Mouse (Mus musculus): ENCODE measurements around the gene Map3k9. TPM values are rescaled to one million over a fixed set of nuclear protein-coding genes. Genes with fewer than 3 reads are reported as not detected.

Map3k9 gene
- total RNA-seq (2021) = under 1 TPM; 0.14 to 0.29 TPM
- long read RNA-seq, experiment 1 = 0 reads
- long read RNA-seq, experiment 2 = 0 reads

DNA sequence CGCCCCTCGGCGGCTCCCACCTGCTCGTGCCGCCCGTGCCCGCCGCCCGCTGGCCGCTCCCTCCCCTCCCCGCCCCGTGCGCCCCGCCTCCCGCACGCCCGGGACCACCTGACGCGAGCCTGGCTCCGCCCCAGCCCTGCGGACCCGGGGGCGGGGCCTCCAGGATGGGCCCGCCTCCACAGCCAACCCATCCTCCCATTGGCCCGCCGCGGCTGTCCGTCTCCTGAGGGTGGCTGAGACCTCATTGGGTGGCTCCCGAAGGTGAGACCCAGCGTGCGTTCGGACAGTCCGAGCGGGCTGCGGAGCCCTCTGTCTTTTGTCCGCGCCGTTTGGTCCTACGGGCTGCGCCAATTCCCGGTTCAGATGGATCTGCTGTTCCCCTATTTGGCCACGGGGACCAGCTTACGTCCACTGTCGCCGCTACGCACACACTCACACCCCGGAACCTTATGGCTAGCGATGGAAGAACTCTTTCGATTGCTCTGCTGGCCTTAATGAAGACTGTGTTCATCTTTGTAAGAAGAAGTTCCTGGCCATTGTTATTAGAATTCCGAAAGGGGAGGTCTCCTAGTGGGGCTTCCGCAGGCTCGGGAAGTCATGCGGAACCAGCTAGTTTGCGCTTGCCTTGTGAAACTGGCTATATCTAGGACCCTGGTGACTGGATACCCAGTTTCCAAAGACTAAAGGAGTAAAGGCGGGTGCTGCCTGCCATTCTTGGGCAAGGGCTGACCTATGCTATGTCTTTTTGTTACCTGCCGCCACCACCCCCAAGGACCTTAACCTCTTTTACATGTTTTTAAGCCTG lies at the start of gene Map3k9:
Gene Map3k9 (minus strand): TSS at position 71 of the 805 bp plus-strand sequence.
- peak; percentile 82 for DNase-seq

DNA sequence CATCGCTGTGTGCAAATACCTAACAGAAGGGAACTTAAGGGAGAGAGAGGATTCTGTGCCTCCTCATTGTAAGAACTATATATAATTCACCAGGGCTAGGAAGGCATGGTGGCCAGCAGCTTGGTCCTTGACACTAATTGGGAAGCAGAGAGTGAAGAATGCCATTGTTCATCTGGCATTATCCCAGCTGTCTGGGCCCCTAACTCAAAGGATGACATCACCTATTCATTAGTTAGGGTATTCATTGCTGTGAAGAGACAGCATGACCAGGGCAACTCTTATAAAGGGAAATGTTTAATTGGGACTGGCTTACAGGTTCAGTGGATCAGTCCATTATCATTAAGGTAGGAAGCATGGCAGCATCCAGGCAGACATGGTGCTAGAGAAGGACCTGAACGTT lies 47.4 kb upstream of the Map3k9 start:
- DNase-seq = no peak

DNA sequence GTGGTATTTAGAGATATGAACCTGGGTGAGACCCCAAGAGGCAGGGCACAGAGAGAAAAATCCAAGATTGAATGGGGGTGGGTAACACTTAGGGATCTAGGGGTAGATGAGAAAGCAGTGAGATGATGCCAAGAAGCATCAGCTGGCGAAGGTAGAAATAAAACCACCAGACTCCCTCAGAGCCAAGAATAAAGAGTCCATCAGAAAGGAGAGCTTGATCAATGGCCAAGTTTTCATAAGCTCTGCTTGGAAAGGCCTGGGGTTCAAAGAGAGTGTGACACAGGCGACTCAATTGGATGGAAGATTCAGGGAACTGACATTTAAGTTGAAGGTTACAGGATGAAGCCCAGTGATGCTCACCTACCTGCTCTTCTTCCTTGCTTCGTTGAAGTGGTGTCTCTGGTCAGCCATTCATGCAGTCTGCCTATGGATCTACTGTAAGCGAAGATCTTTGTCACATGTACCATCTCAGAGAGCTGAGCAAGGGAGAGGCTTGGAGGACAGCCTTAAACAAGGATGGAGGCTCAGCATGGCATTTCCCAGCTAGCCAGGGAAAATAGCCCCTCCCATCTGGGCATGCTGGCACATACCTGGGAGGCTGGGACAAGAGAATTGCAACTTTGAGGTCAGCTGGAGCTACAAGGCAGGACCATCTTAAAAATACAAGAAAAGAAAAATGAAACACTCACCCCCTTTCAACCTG lies 42.0 kb upstream of the Map3k9 start:
- DNase-seq = no peak

DNA sequence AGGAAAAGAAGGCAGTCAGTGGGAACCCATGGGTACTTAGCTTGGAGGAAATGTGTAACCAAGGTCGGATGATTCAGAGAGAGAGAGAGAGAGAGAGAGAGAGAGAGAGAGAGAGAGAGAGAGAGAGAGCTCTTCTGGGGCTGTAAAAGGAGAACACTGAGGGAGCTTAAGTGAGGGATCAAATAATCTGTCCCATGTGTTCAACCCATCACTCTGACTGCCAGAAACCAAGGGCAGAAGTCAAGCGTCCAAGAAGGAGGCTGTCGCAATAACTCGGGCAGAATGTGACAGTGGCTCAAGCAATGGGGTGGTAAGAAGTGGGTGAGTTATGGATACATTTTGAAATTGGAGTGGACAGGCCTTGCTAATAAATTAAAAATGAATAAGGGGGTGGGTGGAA lies 41.2 kb upstream of the Map3k9 start:
- DNase-seq = no peak

DNA sequence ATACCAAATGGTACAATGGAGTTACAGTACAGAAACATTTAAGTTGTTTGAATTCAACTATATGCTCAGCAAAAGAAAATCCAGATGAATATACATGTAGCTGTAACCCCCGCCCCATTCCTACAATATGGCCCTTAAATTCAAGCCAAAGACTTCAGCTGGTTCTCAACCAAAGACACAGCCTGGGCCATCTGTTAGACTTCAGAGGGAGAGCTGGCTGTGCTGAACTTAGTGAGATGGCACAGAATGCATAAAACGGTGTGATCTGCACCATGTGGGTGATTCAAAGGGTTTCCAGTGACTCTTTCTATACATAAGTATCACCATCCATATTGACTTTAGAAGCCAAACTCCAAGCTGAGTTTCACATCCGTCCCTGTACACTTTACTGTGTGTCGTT lies 39.7 kb upstream of the Map3k9 start:
- no peak for DNase-seq

DNA sequence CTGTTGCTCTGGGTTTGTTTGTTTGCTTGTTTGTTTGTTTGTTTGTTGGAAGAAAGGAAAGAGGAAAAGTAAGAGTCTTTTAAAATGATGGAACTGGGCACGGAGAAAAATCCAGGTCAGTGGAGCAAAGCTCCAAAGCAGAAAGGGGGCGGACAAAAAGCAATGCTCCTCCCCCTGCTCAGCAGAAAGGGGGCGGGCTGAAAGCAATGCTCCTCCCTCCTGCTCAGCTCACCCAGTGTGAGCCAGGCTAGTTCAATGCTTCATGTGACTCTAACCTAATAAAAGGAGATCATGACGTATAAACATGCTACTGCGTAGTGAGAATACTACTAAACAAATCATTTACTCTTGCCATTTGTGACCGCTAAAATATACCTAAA lies 36.1 kb upstream of the Map3k9 start:
- no peak for DNase-seq

DNA sequence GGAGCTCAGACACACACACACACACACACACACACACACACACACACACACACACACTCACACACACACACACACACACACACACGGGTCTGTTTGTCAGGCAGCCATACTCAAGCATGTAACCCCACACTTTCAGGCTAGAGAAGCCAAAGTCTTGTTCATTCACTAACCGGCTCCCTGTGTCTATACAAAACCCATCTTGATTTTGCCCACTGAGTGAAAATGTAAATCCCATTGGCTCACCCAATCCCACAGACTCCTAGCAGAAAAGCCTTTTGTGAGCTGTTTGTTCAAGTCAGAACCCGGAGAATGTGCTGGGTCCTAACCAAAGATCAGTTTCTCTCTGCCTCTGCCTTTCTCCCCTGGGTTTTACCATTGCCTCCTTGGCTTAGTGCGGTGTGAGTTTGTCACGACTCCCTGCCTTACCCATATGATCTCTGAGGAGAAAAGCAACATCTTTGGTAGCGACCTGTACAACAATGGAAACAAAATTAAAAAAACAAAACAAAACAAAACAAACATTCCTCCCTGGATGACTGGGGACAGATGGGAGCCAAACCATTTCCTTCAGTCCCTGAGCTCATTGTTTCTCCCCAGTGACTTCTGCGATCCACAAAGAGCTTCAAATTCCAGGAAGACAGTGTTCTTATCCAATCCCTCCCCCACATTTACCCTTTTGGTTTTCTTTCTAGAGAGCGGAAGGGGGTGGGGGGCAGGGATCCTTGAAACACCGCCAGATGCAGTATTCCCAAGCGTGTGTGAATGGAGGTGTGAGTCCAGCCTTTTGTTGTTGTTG lies 35.6 kb upstream of the Map3k9 start:
- DNase-seq = no peak

DNA sequence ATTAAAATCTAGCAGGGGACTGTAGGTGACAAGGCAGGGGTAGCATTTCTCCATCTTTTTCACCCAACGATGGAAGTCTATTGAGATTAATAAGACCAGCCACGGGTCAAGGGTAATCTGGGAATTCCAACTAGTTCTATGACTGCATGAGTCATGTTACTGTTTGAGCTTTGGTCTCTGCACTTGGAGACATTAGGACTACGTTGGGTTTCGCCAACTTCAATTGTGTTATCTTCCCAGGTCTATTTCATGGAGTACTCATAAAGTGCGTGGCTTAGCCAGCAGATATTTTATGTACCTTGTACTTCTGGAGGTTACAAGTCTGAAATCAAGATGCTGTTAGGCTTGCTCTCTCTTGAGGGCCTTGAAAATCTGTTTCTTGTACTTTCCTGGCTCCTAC lies 33.8 kb upstream of the Map3k9 start:
- DNase-seq = no peak

DNA sequence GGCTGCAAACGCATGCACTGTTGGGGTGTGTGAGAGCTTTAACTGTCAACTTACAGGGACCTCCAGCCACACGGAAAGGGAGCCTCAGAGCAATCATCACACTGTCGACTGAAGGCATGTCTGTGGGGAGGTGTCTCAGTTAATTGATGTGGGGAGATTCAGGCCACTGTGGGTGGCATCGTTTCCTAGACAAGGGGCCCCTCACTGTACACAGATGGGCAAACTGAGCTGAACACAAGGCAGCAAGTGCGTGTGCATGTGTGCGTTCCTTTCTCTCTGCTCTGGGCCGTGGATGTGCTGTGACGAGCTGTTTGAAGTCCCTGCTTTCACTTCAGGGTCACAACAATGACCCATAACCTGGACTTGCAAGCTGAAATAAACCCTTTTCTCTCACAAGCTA lies 29.4 kb upstream of the Map3k9 start:
- no peak for DNase-seq

DNA sequence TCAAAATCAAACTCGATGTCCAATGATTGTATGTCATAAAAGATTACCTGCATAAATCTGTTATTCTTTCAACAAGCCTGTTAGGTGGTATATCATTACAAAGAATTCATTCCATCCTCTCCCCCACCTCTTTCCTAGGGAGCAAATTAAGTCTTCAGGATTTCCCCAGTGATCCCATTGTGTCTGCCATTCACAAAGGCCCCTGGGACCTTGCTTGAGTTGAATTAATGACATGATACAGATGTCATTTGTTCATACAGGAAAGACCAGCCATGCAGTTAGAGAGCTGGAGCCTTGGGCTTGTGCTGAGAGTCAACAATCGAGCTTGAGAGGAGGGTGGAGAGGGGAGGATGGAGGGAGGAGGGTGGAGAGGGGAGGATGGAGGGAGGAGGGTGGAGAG lies 27.6 kb upstream of the Map3k9 start:
- no peak for DNase-seq

DNA sequence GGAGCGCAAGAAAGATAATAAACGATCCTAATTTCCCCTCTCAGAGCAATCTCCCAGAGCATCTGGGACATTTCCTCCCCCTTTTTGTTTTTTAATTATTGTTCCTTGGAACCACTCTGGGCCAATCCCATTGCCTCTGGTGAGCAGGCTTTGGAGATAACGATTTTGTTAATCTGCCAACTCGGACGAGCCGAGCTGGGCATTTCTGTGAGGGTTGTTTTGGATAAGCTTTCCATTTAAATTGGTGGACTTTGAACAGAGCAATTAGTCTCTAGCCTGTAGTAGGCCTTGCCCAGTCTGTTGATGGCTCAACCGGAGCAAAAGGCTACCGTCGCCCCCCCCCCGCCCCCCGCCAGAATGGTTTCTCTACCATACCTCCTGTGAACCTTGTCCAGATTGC lies 27.0 kb upstream of the Map3k9 start:
- DNase-seq = no peak

DNA sequence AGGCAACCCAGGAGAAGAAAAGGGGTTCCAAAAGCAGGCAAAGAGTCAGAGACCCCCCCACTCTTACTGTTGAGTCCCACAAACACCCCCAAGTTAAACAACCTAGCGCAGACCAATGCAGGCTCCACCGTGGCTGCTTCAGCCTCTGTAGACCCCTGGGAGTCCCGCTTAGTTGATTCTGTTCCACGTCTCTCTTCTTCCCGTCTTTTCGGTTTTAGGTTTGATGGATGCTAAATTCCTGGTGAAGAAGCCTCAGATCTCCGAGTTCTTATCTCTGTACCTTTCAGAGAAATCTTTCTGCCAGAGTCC lies 26.5 kb upstream of the Map3k9 start:
- no peak for DNase-seq

DNA sequence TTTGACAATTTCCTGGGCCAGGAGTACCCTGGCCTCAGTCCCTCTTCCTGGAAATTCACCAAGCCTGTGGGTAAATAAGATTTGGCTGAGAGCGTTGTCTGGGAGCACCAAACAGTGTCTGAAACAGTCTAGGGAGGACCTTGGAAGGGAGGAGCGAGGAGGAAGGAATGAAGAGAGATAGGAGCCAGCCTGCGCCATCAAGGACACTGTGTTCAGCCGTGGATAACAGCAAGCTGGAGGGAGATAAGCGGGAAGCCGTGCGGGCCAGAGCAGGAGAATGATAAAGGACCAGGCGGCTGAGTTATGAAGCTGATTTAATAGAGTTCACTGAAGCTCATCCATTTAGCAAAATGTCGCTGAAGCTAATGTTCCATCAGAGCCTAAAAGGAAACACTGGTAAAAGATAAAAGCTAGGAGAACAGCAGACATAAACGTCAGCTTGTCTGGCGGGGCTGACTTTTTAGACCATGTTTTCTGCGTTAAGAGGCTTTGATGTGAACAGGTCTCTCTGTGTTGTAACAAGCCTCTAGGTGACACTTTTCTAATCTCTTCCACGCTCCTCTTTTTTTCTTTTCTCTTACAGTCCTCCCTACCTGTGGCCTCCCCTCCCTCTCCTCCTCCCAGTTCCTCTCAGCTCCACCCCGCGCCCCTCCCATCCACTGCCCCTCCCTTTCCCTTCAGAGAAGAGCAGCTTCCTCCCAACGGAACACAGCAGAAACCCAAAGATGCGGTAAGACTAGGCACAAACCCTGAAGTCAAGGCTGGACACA lies 26.0 kb upstream of the Map3k9 start:
- peak; percentile 20 for DNase-seq

DNA sequence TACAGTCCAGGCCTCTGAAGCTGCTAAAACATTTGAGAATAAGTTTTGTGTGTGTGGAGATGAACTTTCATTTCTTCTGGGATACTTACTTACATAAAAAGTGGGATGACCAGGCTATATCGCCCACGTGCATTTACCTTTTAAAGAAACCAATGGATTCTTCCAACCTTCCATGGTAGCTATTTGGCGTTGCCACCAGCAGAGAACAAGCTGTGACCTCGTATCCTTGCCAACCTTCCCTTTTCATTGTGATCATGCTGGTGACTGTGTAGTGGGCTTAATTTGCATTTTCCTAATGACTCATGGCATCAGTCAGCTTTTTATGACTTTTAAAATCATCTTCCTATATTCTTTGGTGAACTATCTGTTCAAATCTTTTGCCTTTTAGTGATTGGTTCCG lies 25.1 kb upstream of the Map3k9 start:
- no peak for DNase-seq

DNA sequence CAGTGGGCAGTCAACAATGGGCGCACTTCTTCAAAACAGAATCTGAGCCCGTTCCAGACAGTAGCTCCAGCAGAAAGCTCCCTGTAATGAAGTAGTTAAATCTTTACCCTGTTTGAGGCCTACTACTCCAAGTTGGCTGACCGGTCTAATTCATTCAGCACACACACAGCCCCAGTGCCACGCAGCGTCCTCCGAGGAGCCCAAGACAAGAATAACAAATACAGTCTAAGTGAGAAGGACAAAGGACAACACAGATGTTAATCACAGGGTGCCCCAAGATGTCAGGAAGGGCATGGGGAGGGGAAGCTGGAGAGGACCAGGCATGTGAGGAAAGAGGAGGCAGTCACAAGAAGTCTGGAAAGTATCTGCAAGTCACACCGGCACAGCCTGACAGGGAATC lies 22.8 kb upstream of the Map3k9 start:
- DNase-seq = no peak

DNA sequence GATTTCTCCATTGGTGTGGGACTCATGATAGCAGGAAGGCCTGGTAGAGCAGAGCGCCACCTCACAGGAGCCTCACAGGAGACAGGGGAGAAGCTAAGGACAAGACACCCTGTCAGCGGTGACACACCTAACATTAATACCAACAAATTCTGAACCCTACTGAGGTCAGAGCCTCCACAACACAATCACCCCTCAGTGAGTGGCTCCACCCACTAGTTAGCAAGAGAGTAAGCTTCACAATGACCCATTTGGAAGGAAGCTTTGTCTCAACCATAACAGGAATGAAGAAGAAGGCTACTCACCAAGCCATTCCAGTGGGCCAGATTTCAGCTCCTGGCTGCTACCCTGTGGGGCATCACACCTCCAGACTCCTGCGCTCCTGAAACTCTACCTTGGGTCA lies 22.0 kb upstream of the Map3k9 start:
- DNase-seq = no peak

DNA sequence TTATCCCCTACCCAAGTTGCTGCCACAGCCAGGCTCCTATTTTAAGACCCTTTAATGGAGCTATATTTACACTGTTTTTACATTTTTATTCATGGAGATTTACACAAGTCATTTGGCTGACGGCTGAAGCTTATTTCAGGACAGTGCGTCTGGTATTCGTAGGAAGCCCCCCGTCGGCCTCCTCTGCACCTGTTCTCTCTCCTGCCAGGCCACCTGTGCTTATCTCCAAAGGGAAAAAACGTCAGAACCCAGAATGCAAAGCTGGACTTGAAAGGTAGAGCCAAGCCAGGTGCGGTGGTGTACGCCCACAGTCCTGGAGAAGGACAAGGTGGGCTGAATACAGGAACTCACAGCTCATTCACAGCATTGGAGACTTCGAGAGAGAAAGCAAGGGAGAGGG lies 20.2 kb upstream of the Map3k9 start:
- DNase-seq = no peak

DNA sequence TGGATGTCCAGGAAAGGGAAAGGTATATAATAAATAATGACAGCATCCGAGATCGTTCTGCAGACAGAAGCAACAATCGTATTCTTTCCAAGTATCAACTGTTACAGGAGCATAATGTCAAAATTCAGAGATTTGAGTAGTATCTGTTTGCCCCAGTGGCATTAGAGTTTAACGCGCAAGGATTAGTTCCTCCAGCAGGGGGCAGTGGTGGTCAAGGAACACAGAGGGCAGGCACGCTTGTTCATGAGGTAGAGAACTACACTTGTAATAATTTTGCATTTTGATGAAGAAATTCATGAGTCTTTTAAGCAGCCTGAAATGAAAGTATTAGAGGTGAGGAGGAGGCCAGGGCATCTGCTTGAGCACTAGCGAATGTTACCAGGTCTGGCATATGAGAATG lies 15.6 kb upstream of the Map3k9 start:
- peak; percentile 88 for DNase-seq

DNA sequence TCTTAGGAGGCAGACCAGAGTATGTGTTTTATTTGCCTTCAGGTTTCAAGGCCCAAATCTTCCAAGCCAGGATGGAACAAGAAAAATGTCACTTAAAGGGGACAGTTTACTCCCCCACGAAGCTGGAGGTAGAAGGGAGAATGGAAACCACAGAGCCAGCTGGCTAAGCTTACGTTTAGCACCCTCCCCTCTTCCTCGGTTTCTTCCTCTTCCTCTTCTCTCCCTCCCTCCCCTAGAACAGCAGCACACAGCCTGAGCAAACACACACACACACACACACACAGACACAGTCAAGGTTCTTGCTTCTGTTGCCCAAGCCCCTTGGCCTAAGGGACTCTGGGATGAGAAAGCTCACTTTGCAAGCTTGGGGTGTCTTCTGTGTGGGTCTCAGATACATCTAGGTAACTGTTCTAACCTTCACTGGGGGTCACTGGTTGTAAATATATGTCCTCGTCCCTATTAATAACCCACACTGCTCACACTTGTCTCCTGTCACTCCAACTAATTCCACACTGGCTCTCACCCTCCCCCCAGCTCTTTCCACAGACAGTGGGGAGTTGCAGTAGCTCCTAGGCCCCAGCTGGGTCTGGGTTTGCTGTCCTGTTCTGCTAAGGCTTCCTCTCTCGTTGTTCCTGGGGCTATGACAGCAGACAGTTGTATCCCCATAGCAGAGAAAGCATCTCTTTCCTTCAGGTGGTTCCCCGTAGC lies 11.7 kb upstream of the Map3k9 start:
- no peak for DNase-seq

DNA sequence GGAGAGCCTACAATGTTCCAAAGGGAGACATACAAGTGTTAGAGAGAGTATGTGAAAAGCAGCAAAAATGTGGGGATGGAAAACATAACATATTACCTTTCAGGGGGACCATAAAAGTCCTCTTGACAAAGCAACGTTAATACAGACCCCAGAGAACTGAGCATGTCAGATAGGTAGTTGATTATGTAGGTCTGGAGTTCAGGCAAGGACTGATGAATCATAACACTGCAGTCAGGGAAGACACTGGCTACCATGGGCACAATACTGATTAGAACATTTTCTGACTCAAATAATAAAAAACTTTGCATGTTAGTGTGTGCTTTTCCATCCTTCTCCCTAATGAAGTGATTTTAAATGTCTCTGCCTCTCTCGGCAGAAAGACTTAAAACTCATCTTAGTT lies 8.5 kb upstream of the Map3k9 start:
- no peak for DNase-seq

DNA sequence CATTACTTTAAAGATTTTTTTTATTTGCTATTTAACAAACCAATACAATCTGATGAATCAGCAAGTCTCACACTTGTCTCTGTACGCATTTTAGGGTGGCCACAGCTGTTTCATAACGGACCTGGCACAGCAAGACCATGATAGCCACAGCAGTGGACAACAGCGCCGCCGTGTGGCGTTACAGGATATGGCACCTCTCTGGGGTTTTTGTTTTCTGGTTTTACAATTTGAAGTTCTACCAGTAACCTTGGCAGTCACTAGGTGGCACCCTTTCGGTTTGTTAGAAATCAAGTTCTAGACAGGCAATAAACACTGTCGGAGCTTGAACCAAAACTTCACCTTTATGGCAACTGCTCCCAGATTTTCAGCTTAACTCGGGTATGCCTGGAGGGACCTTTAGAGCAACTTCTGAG lies 7.7 kb upstream of the Map3k9 start:
- peak; percentile 90 for DNase-seq

DNA sequence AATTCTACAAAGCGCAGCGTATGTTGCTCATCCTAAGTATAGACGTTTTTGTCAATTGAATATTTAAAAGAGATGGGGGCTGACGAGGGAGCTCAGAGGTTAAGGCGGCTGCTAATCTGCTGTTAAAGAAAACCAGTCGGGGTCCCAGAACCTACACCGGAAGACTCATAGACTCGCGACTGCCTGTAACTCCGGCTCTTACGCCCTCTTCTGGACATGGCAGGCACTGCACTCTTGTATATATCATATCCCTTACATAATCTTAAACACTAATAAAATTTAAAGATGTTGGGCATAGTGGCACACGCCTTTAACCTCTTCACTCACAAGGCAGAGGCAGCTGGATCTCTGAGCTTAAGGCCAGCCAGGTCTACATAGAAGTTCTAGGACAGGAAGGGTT lies 6.3 kb upstream of the Map3k9 start:
- no peak for DNase-seq

All from gastrocnemius, postnatal 10 days (tissue).